Mouse (Mus musculus) retina, adult 2 months (tissue): ENCODE data around the gene Mc3r.

ENCODE experiments used
- DNase-seq: peaks from one replicate; pipeline ENCODE4 v3.0.0-alpha.2; 2012; ENCODE audit warnings: low read depth, low spot score

Gene Mc3r

GRCm38 (mm10) chr2:172249336-172249735, 1.0 kb downstream of the Mc3r start:
- DNase-seq, result no peak

- no peak for DNase-seq
These were observed 8.1 kb downstream of the Mc3r start for GRCm38 (mm10) chr2:172256418-172256817.

GRCm38 (mm10) chr2:172256956-172257355, 8.7 kb downstream of the Mc3r start:
- DNase-seq, result no peak

- DNase-seq, result no peak
These were observed 9.3 kb downstream of the Mc3r start for GRCm38 (mm10) chr2:172257471-172258065.

GRCm38 (mm10) chr2:172260064-172260463, 11.8 kb downstream of the Mc3r start:
- DNase-seq, result no peak

GRCm38 (mm10) chr2:172261441-172261840, 13.1 kb downstream of the Mc3r start:
- DNase-seq, result no peak

GRCm38 (mm10) chr2:172263216-172263615, 14.9 kb downstream of the Mc3r start:
- no peak for DNase-seq

GRCm38 (mm10) chr2:172269907-172270306, 21.6 kb downstream of the Mc3r start:
- no peak for DNase-seq

GRCm38 (mm10) chr2:172270485-172270944, 22.2 kb downstream of the Mc3r start:
- DNase-seq, result no peak

- DNase-seq, result no peak
These were observed 22.8 kb downstream of the Mc3r start for GRCm38 (mm10) chr2:172270974-172271697.

- DNase-seq, result no peak
These were observed 26.4 kb downstream of the Mc3r start for GRCm38 (mm10) chr2:172274662-172275061.

GRCm38 (mm10) chr2:172276155-172276554, 27.9 kb downstream of the Mc3r start:
- DNase-seq, result no peak

GRCm38 (mm10) chr2:172278979-172279378, 30.7 kb downstream of the Mc3r start:
- no peak for DNase-seq

GRCm38 (mm10) chr2:172282071-172282710, 33.9 kb downstream of the Mc3r start:
- DNase-seq, result no peak

- no peak for DNase-seq
These were observed 39.4 kb downstream of the Mc3r start for GRCm38 (mm10) chr2:172287715-172288114.

GRCm38 (mm10) chr2:172288965-172289364, 40.7 kb downstream of the Mc3r start:
- no peak for DNase-seq

GRCm38 (mm10) chr2:172289632-172290031, 41.3 kb downstream of the Mc3r start:
- no peak for DNase-seq

- DNase-seq, result no peak
These were observed 42.2 kb downstream of the Mc3r start for GRCm38 (mm10) chr2:172290474-172290873.

- DNase-seq, result no peak
These were observed 42.7 kb downstream of the Mc3r start for GRCm38 (mm10) chr2:172291025-172291424.

GRCm38 (mm10) chr2:172291755-172292524, 43.6 kb downstream of the Mc3r start:
- DNase-seq, result no peak

- DNase-seq, result no peak
These were observed 44.5 kb downstream of the Mc3r start for GRCm38 (mm10) chr2:172292525-172293405.
